Mouse (Mus musculus) thymus, postnatal 14 days (tissue): Measurements from ENCODE around the gene Sult1a1.
"Not testable (repeated sequence)": the region's sequence is repeated elsewhere in the genome, so short reads cannot be mapped to it uniquely, and the experiment has no call there.

Experiments used
- DNase-seq: peaks from one replicate; pipeline ENCODE4 v3.0.0; 2021

The Sult1a1 gene

DNA sequence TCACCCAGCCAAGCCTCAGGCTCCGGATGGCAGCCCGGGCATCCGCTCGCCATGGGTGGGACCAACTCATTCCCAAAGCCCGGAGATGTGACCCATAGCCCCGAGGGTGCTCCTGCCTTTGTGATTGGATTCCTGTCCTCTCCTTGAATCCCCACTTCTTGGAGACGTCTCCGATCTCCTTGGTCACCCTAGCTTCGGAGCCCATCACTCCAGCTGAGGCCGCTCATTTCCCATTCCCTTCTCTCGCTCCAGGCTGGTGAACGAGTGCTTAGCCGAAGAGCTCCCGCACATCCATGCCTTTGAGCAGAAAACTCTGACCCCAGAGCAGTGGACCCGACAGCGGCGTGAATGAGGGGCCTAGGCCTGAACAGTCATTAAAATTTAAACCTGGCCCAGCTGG is 20.1 kb upstream of the Sult1a1 start:
- no peak for DNase-seq

DNA sequence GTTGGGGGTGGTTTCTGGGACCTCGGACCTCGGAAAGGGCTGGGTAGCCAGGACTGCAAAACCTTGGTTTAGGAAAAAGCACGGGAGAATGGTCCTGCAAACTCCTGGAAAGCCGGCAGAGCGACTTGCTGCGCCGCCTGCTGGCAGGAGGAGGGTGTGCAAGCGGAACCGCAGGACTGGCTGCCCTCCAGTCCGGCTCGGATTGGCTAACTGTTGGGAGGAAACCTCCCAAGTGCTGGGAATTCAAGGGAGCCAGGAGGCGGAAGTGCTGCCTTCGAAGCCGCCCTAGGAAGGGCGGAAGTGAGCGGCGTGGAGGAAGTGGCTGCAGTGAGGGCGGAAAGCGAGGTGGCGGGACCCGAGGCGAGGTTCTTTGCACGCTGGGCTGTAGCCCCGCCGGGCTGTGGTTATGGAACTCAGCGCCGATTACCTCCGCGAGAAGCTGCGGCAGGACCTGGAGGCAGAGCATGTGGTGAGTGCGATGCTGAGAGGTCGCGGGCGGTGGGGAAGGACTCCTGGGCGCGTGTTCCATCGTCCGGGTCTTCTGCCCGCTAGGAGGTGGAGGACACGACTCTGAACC is 19.5 kb upstream of the Sult1a1 start, which contains the start of gene Slx1b:
Gene Slx1b (minus strand): TSS at position 154 of the 577 bp plus-strand sequence.
- DNase-seq: peak; percentile 93

DNA sequence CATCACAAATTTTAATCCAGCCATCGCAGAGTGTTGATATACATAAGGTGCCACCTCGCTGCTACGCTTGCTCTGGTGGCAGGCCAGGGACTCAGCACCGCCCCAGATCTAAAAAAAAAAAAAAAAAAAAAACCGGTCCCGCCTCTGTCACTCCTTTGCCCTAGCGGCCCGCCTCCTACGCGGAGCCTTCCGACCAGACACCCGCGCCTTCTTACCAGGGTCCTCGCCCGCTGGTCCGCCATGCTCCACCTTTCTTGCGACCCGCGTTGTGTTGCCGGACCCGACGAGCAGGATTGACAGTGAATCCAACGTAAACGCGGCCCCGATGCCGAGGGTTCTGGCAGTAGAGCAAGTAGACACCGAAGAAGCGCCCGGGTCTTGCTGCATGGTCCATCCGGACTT is 19.0 kb upstream of the Sult1a1 start, which contains the start of gene Bola2:
Gene Bola2 (plus strand): TSS at position 192 of the 402 bp plus-strand sequence.
- peak; percentile 80 for DNase-seq

DNA sequence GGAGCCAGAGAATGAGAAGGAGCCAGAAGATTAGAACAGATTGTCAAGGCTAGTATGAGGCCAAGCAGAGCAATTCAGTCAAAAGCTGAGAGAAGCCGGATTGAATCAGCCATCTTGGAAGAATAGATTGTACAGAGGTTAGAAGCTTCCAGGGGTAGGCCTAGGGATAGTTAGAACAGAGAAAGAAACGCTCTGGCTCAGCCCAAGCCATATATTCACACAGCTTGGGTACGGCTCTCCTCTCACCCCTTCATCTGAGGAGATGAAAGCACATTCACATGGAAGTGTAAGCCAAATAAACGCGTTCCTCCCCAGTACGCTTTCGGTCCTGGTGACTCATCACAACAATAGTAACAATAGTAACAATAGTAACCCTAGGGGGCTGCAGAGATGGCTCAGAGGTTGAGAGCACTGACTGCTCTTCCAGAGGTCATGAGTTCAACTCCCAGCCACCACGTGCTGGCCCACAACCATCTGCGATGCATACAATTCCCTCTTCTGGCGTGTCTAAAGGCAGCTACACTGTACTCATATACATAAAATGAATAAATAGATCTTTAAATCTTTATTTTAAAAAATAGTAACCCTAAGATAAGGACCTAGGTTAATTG is 18.3 kb upstream of the Sult1a1 start:
- no peak for DNase-seq

DNA sequence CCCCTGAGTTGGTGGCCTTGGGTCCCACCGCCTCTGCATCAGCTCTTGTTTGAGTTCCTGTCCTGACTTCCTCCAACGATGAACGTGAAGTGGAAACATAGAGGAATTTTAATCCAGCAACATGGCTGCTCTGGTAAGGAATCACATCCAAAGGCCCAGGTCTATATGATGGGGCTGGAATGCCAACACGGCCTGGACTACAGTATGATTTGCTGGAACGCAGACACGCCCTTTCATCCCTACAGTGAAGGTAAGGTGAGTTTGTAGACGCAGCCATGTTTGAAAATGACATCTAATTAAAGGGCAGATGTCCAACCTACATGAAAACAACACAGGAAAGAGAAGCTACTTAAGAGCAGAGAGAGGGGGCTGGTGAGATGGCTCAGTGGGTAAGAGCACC is 17.5 kb upstream of the Sult1a1 start:
- DNase-seq: no peak

DNA sequence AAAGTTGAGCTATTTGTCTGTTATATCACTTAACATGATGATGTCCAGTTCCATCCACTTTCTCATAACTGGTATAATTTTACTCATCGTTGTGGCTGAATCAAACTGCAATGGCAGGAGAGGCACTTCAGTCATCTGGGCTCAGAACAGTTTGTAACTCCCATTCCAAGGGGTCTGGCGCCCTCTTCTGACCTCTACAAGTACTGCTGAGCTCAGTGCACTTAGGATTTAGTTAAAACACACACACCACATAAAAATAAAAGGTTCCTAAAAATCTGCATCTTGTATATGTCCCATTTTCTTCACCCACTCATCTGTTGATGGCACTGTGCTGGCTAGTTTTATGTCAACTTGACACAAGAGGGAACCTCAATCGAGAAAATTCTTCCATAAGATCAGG is 17.0 kb upstream of the Sult1a1 start:
- peak; percentile 90 for DNase-seq

DNA sequence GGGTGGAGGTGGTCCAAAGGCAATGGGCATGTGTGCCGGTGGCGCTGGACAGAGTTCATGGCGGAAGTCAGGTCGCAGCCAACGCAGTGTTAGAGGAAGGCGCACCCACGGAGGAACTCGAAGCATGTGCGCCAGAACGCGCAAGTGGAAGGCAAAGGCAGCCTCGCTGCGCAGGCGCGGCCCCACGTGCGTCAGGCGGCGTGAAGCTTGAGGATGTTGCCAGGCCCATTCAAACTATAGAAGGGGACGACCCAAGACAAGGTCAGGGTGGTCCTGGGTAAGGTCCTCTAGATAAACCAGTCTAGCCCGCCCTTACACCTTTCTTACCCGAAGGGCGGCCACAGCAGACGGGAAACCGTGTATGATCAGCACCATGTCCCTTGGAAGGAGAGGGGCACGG is 16.2 kb upstream of the Sult1a1 start:
- DNase-seq: no peak

DNA sequence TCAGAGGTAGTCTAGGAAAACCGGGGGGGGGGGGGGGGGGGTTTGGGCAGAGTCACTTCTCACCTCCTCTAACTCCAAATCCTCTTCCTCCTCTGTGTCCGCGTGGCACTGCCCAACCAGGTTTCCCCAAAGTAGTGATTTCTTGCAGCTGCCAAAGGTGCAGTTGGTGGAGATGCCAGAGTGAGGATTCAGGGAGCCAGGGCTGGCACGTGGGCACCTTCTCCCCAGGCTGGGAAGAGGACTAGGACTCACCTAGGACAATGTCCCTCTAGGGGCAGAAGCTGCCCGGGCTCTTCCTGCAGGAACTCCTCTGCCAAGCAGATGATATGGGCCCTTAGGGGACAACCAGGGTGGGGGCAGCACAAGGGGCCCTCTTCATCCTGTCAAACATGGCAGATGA is 15.4 kb upstream of the Sult1a1 start:
- DNase-seq: no peak

DNA sequence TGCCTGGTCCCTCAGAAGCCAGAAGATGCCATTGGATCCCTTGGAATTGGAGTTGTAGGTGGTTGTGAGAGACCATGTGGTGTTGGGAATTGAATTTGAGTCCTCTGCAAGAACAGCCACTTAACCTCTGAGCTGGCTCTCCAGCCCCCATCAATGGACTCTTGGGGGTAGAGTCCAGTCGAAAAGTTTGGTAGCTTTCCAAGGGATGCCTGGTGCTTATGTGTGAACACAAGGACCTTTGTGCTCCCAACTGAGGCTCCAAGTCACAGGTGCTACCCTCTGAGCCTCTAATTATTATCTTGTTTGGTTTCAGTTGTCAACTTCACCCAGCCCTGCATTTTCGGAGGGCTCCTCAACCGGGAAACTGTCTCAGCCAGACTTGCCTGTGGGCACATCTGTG is 14.5 kb upstream of the Sult1a1 start:
- DNase-seq: no peak

DNA sequence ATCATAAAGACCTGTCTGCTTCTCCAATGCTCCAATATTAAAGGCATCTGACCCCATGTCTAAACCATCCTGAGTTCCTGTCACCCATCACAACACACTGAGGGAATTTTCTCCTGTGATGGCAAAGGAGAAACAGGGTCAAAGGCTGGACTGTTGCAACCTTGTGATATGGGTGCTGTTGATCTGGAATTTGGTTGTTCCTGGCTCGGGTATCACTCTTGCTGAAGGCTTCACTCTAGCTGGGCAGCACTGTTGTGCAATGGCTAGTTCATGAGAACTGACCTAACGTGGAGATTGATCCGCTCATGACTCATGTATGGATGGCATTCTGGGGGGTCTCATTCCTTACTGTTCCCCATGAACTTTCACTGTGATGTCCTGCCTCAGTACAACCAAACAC is 12.8 kb upstream of the Sult1a1 start:
- no peak for DNase-seq

DNA sequence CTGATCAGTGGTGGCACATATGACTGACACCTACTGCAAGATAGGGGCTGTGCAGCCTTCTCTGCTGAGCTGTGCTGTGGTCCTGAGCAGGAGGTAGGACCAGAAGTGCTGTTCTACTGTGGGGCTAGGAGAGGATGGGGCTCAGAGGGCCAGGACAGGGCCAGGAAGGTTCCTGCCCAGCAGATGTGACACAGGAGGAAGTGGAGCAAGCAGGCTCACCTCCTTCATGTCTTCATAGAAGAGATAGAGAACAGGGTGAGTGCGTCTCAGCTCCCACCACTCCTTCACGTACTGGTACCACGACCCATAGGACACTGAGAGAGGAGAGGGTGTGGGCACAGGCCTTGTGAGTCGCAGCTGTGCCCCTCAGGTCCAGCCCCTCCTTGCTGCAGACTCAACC is 11.9 kb upstream of the Sult1a1 start:
- DNase-seq: not testable (repeated sequence)

DNA sequence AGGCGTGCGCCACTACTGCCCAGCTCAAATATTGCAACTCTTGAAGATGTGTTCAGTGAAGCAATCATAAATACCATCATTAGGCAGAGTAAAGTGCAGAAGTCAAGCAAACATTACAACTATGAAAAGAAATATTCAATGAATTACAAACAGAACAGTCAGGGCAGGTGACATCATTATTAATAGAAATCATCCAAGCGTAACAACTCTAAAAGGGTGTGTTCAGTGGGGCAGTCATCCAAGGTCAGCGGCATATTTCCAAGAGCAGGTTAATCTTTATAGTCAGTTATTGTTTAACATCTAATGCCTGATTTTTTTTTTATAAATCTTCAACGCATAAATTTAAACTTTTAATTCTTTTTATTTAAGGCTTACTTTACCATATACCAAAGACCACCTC is 5.0 kb upstream of the Sult1a1 start:
- DNase-seq: no peak

DNA sequence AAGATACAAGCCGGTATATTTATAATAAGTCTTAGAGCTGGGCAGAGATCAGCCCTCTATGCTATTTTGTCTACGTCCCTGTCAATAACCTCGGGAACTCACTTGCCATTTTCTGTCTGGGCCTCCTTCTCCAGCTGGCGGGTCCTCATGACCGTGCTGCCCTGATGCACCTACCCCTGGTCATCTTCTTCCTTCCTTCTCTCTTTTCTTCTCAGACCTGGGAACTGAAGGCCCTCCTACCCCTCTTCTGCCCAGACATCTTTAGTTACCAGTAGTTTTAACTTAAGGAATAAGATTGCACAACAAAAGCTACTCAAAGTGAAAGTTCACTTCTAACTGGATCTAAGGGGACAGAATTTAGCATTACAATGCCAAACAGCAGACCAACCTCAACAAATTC is 3.5 kb upstream of the Sult1a1 start:
- DNase-seq: no peak

DNA sequence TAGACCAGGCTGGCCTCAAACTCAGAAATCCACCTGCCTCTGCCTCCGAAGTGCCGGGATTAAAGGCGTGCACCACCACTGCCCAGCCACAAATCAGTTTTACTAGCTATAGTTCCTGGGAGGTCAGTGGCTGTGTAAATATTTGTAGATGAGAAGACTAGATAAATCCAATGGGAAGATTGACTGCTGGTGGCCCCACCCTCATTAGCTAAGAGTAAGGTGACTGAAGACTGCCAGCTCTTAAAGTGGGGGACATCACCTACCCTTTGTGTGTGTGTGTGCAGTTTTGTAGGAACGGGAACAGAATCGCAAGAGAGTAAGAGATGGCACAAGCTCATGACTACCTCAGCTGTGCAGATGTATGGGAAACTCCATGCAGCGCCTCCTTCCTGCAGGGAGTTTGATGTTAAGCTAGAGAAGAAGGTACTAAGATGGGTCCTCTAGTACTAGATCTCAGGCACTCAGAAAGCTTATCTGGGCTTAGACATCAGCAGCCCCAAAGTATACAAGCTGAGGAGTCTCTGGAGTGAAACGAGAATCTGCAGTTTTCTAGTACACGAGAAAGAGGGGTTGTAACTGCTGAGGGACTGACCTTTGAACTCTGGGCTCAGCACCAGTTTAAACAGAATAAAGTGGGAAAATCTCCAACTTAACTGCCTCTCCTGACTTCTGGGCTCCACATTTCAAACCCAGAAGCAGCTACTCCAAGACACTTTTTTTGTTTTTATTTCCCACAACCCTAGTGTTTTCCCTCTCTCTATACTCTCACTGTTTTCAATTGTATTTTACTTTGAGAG is 2.5 kb upstream of the Sult1a1 start:
- DNase-seq: no peak

DNA sequence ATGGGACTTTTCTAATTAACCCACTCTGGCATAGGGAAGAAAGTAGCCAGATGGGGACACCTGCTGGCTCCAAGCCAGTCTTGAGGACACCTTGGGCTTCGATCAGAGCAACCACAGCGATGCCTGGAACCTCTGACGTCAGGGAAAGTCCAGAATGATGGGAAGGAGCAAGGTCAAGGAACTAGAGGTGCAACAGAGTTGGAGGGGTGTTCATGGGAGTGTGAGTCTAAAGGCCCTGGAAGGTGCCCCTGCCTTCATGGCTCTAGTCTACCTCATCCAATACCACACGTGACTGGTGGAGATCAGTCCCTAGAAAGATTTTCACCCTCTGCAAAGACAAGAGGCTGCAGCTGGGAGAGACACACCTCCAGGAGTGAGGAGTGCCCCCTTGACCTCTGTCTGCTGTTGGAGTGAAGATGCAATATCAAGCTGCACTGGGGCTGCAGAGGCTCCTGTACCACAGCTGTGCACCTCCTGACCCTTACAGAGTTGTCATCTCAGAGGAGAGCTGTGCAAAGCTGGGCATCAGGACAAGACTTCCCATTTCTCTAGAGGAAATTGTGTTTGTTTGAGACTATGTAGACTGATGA is 494 bp upstream of the Sult1a1 start:
- no peak for DNase-seq

DNA sequence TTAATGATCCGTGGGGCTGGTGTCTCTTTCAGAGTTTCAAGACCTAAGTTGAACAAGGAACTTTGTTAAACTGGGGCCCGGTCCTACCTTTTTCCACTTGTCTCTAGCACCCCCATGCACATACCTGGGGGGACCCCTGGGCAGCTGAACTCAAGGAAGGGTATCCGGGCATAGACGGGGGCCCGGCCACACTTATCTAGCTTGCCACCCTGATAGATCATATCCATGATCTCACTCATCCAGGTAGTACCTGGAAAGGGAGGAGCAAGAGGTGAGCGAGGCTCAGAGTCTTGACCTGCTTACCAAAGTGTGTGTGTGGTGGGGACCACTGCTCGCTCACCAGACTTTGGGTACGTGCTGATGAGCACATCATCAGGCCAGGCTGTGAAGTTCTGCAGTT is 1.1 kb downstream of the Sult1a1 start:
- DNase-seq: no peak

DNA sequence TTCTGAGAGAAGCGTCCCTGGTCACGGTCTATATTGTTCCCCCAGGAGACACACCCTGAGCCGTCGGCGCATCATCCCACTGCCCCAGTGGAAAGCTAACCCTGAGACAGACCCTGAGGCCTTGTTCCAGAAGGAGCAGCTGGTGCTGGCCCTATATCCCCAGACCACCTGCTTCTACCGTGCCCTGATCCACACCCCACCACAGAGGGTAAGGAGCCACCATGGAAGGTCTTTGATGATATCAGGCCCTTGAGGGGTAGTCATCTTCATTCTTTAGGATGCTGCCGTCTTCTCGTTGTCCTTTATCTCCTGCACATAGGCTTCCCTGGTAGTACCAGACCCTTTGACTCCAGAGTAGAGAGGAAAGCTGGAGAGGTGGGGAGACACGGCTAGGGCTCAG is 4.1 kb downstream of the Sult1a1 start:
- no peak for DNase-seq

DNA sequence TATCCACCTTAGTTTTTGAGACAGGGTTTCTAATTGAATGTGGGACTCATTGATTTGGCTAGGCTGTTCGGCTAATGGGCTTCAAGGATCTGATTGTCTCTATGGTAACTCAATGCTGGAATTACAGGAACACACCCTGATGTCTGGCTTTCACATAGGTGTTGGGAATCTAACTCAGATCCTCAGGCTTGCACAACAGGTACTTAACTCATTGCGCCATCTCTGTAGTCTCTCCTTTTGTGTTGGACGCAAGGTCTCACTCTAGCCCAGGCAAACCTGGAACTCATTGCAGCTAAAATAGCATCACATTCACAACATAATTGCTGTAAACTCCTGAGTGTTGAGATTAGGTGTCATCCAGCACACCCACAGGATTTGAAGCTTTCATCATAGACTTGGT is 6.1 kb downstream of the Sult1a1 start:
- DNase-seq: no peak

DNA sequence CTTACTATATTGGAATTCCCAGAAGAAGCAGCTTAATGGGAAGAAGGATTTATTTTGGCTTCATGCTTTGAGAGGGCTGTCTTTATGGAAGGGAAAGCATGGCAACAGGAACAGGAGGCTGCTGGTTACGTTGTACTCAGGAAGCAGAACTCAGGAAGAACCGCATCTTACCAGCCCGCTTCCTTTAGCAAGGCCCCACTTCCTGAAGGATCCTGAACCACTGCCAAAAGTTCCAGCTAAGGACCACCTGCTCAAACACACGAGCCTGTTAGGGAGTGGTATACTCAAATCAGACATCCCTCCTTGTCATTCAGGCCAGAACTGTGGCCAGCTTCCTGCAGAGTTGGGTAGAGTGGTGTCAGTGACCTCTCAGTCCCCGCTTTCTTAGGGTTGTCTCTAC is 7.8 kb downstream of the Sult1a1 start:
- DNase-seq: no peak

DNA sequence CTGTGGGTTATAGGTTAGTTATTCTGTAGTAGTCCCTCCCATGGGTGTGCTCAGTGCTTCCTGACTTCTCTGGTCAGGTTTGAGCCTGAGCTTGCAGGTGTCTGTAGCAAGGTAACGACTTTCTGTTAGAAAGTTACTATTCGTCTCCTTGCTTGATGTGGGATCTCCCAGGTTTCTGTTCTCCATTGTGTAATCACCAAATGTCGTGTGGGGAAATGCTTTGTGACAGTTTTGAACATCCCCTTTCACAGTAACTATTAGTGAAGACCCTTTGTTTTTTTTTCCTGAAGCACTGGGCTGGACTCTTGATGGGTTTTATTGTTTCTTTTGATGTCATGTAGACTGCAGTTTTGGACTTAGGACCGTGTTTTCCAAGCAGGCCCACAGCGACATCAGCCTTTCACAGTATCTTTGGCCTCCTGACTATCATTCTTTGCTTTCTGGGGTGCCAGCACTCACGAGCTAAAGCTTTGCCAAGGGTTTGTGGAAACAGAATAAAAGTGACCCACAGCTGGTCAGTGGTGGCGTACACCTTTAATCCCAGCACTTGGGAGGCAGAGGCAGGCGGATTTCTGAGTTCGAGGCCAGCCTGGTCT is 8.6 kb downstream of the Sult1a1 start:
- no peak for DNase-seq

DNA sequence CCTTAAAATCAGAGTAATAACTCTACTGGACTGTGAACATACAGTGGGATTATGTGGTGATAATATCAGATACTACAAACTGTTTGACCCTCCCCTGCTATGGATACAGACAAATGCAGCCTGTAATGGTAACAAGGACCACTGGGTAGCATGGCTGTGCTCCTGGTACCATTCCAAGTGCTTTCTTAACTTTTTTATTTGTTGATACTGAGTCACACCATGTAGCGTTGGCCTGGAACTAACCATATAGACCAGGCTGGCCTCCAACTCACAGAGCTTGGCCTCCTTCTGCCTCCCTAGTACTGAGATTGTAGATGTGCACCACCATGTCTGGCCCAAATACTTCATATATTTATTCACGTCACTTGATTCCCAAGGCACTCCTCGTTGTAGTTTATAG is 11.0 kb downstream of the Sult1a1 start:
- DNase-seq: no peak

DNA sequence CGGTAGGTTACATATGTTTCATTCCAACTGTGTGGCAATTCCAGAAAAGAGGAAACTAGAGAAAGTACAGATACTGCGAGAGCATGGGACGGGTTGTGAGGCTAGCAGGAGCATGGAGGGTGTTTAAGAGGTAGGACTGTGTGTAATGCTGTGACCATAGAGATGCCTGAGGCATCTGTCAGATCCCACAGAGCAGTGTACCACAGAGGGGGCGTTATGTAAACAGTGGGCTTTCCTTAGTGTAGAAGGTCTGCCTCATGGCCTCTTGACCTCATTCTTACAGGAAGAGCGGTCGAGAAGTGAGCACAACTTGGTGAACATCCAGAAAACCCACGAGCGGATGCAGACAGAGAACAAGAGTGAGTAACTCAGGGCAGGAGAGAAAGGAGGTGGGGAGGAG is 12.6 kb downstream of the Sult1a1 start:
- DNase-seq: no peak

DNA sequence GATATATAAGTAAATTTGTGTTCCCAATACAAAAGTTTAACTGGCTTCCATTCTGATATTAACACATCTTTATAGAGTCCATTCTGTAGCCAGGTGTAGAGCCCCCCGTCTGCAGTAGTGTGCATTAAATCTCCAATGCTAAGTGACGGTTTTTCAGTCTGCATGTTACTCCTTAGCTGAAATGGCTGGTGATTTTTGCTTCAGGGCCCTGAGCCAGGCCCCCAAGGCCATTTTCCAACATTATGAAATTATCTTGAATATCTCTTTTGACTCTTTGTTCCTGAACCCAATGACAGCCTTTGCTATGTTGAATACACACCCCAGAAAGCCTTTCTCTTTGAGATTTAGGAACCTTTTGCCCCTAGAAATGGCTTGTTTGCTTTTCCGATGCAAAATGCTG is 16.5 kb downstream of the Sult1a1 start:
- DNase-seq: no peak

DNA sequence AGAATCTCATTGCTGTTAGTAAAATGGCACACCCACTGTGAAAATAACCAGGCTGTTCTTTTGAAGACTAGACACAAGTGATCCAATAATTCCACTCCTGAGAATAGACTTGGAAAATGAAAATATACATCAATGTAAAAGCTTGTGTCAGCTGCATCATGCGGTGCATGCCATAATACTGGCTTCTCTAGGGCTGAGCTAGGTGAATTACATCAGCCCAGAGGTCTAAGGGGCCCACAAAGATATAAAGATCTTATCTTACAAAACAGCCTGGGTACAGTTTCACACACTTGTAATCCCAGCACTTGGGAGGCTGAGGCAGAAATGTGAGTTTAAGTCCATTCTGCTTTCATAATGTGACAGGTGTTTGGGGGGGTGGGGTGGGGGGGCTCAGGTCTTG is 18.7 kb downstream of the Sult1a1 start:
- DNase-seq: no peak
